Mouse (Mus musculus): ENCODE measurements at regions not wholly inside any gene's neighbourhood (a gene's known extent, or its start where the extent isn't known, plus 50 kb on each side); places are given as distances from the start of the nearest gene placed in this dataset.
A peak's percentile ranks its signal among the peaks of the same experiment; 100 is the strongest.

DNA sequence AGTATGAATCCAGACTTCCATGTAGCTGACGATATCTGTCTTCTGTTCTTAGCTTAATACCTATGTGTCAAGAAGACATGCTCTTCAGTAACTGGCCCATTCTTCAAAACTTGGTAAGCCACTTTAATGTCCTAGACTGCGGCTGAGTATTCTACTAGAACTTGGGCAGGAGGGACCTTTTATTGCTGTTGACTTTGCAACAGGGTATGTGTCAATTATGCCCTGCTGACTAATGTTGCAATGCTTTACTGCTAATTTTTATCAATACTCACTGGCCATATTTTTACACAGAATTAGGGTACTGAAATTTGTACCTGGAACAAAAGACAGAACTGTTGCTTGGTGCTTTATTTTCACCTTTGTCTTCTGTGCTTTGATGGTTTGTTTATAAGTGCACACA, 746.9 kb downstream of the Ppargc1a start:
- Histone ChIP-seq H3K4me1 (replicated peaks; ENCODE audit: control insufficient read depth, insufficient read depth, low read length) (no peaks in the 10 kb centered on the region), H3K27ac (ENCODE audit: low read depth, low read length) (no peak overlapping the region), H3K9ac (ENCODE audit: low read depth, low read length) (no peak overlapping the region), H3K9me3 (ENCODE audit: control insufficient read depth, low read length) (no peaks in the 10 kb centered on the region), H3K4me3 (ENCODE audit: low read depth, low read length) (no peak overlapping the region), H3K27me3 (ENCODE audit: control insufficient read depth, insufficient read depth, low read length) (no peaks in the 10 kb centered on the region), H3K36me3 (ENCODE audit: control insufficient read depth, insufficient read depth, low read length) (no peaks in the 10 kb centered on the region), H3K4me2 (replicated peaks; ENCODE audit: low read depth, low read length) (no peak overlapping the region)
- ATAC-seq (ENCODE audit: low FRiP score) (no peak), DNase-seq (ENCODE audit: low spot score) (no peak)
- WGBS, result 93% methylated on average over 2 of the region's 2 CpGs

DNA sequence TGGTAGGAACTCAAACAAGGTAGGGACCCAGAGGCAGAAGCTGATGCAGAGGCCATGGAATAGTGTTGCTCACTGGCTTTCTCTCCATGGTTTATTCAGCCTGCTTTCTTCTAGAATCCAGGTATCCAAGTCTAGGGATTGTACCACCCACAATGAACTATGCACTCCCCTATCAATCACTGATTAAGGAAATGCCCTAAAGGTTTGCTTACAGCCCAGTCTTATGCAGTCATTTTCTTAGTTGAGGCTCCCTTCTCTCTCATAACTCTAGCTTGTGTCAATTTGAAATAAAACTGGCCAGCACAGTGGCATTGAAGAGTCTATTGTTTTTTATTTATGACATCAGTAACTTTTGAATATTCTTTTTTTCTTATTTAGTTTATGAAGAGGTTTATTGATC, 747.6 kb downstream of the Ppargc1a start:
- Histone ChIP-seq H3K4me3 (ENCODE audit: low read depth, low read length) (no peak overlapping the region), H3K9me3 (ENCODE audit: control insufficient read depth, low read length) (no peaks in the 10 kb centered on the region), H3K27ac (ENCODE audit: low read depth, low read length) (no peak overlapping the region), H3K9ac (ENCODE audit: low read depth, low read length) (no peak overlapping the region), H3K27me3 (ENCODE audit: control insufficient read depth, insufficient read depth, low read length) (no peaks in the 10 kb centered on the region), H3K4me1 (replicated peaks; ENCODE audit: control insufficient read depth, insufficient read depth, low read length) (no peaks in the 10 kb centered on the region), H3K4me2 (replicated peaks; ENCODE audit: low read depth, low read length) (no peak overlapping the region), H3K36me3 (ENCODE audit: control insufficient read depth, insufficient read depth, low read length) (no peaks in the 10 kb centered on the region)
- DNase-seq (ENCODE audit: low spot score) (no peak), ATAC-seq (ENCODE audit: low FRiP score) (no peak)

DNA sequence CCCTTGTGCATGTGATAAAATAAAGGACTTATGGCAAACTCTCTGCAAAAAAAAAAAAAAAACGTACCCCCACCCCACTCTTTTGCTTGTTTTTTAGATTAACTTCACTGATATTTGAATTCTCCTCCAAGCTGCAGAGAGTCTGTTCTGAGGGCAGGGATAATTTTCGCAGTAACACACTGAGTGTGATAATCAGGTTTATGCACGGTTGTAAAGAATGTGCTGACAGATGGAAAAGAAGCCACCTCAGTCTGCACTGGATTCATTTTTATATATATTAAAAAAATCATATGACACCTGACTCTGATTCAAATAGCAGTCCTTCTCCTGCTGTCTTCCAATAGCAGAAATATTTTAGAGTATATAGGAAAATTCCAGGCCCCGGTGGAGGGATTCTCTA, 736.5 kb upstream of the Adgra3 start:
- H3K9ac ChIP-seq (ENCODE audit: low read depth, low read length), result no peak overlapping the region
- no peaks in the 10 kb centered on the region for H3K36me3 ChIP-seq (ENCODE audit: control insufficient read depth, insufficient read depth, low read length)
- no peaks in the 10 kb centered on the region for H3K27me3 ChIP-seq (ENCODE audit: control insufficient read depth, insufficient read depth, low read length)
- no peaks in the 10 kb centered on the region for H3K4me1 ChIP-seq (replicated peaks; ENCODE audit: control insufficient read depth, insufficient read depth, low read length)
- ATAC-seq (ENCODE audit: low FRiP score) (no peak), DNase-seq (ENCODE audit: low spot score) (no peak)
- 72% methylated on average over 4 of the region's 4 CpGs for WGBS
- H3K4me3 ChIP-seq (ENCODE audit: low read depth, low read length), result no peak overlapping the region
- H3K4me2 ChIP-seq (replicated peaks; ENCODE audit: low read depth, low read length), result no peak overlapping the region
- H3K9me3 ChIP-seq (ENCODE audit: control insufficient read depth, low read length), result no peaks in the 10 kb centered on the region
- H3K27ac ChIP-seq (ENCODE audit: low read depth, low read length), result no peak overlapping the region

DNA sequence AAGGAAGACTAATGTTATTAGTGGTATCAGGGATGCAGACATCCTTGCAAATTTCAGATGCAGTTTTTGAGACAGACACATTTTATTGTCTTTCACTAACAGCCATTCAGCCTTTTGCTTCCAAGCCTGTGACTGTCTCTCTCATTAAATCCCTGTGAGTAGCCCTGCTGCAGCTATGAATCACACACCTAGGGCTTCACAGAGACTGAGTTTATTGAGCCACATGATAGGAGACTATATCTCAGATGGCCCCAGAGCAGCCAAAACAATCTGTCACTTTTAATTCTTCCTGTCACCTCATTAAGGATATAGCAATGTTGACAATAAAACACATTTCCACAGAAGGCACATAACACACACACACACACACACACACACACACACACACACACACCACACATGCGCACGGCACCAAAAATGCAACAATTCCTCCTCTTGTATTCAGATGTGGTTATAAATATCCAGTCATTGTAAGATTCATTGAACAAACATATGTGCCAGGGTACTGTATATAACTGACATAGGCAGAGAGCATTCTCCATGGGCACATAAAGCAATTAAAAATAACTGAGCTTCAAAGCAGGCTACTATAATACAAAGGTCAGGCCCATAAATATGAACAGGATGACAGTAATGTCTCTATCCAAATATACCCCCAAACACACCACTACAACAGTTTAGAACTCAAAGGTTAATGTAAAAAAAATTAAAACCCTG, 735.8 kb upstream of the Adgra3 start:
- no peaks in the 10 kb centered on the region for H3K4me1 ChIP-seq (replicated peaks; ENCODE audit: control insufficient read depth, insufficient read depth, low read length)
- H3K4me2 ChIP-seq (replicated peaks; ENCODE audit: low read depth, low read length), result no peak overlapping the region
- H3K27ac ChIP-seq (ENCODE audit: low read depth, low read length), result no peak overlapping the region
- H3K9me3 ChIP-seq (ENCODE audit: control insufficient read depth, low read length), result no peaks in the 10 kb centered on the region
- DNase-seq (ENCODE audit: low spot score), result no peak
- no peak overlapping the region for H3K4me3 ChIP-seq (ENCODE audit: low read depth, low read length)
- no peaks in the 10 kb centered on the region for H3K27me3 ChIP-seq (ENCODE audit: control insufficient read depth, insufficient read depth, low read length)
- H3K36me3 ChIP-seq (ENCODE audit: control insufficient read depth, insufficient read depth, low read length), result no peaks in the 10 kb centered on the region
- peak; percentile 49; the same call in 1 of the 2 replicates for ATAC-seq (ENCODE audit: low FRiP score)
- no peak overlapping the region for H3K9ac ChIP-seq (ENCODE audit: low read depth, low read length)
- WGBS, result 97% methylated on average over 2 of the region's 2 CpGs

DNA sequence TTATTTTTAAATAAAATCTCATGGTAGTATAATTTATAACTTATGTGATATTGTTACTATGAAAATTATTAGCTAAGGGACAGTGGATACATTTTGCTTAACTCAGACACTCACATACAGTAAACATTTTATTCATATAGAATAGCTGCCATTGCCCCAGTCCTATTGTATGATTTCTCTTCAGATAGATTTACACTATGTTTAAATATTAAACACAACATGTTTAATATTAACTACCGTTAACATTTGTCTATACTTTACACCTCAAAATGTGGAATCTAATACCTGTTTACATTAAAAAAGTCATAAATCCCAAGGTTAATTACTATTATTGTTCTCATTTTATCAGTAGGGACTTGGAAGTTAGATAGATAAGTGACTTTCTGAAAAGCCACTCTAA, 734.8 kb upstream of the Adgra3 start:
- Histone ChIP-seq H3K4me3 (ENCODE audit: low read depth, low read length) (no peak overlapping the region), H3K9me3 (ENCODE audit: control insufficient read depth, low read length) (no peaks in the 10 kb centered on the region), H3K4me2 (replicated peaks; ENCODE audit: low read depth, low read length) (no peak overlapping the region), H3K27me3 (ENCODE audit: control insufficient read depth, insufficient read depth, low read length) (no peaks in the 10 kb centered on the region), H3K27ac (ENCODE audit: low read depth, low read length) (no peak overlapping the region), H3K4me1 (replicated peaks; ENCODE audit: control insufficient read depth, insufficient read depth, low read length) (no peaks in the 10 kb centered on the region), H3K36me3 (ENCODE audit: control insufficient read depth, insufficient read depth, low read length) (no peaks in the 10 kb centered on the region), H3K9ac (ENCODE audit: low read depth, low read length) (no peak overlapping the region)
- ATAC-seq (ENCODE audit: low FRiP score) (no peak), DNase-seq (ENCODE audit: low spot score) (no peak)
- 95% methylated on average over 1 of the region's 1 CpGs for WGBS

DNA sequence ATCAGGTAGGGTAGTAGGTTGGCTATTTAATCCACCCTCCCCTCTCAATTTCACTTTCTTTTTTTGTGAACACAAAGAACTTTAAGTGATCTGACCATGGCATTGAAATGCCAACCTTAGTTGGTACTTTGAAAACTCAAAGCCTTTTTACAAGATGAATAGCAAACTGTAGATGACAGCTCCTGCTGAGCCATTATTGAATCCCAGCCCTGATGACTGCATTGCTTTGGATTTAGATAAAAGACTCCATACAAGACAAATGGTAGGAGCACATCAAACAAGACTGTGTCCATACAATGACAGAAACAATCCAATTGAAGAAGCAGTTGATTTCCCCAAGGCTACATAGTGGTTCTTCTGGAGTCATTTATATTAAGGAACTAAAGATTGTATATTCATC, 726.5 kb upstream of the Adgra3 start:
- H3K27me3 ChIP-seq (ENCODE audit: control insufficient read depth, insufficient read depth, low read length), result no peaks in the 10 kb centered on the region
- H3K4me3 ChIP-seq (ENCODE audit: low read depth, low read length), result no peak overlapping the region
- DNase-seq (ENCODE audit: low spot score) (peak; percentile 27), ATAC-seq (ENCODE audit: low FRiP score) (no peak)
- no peak overlapping the region for H3K4me2 ChIP-seq (replicated peaks; ENCODE audit: low read depth, low read length)
- no peaks in the 10 kb centered on the region for H3K36me3 ChIP-seq (ENCODE audit: control insufficient read depth, insufficient read depth, low read length)
- H3K4me1 ChIP-seq (replicated peaks; ENCODE audit: control insufficient read depth, insufficient read depth, low read length), result no peaks in the 10 kb centered on the region
- no peak overlapping the region for H3K9ac ChIP-seq (ENCODE audit: low read depth, low read length)
- no peak overlapping the region for H3K27ac ChIP-seq (ENCODE audit: low read depth, low read length)
- H3K9me3 ChIP-seq (ENCODE audit: control insufficient read depth, low read length), result no peaks in the 10 kb centered on the region

DNA sequence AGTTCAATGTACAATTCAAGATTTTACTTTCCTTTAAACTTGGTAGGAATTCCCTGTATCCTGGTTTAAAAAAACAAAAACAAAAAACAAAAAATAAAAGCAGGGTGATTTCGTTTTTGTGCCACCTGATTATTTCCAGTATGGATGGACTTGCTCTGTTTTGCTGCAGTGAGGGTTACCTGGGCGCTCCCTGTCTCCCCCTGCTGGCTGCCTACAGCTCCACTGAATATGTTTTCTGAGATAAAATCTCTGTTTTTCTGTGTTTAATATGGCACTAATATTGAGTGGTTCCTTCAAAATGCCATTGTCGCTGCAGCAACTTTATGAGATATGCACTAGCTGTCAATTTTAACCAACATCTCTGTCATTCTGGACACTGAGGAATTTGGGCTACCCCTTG, 720.3 kb upstream of the Adgra3 start:
- ATAC-seq (ENCODE audit: low FRiP score), result no peak
- Histone ChIP-seq H3K9ac (ENCODE audit: low read depth, low read length) (no peak overlapping the region), H3K36me3 (ENCODE audit: control insufficient read depth, insufficient read depth, low read length) (no peaks in the 10 kb centered on the region), H3K4me1 (replicated peaks; ENCODE audit: control insufficient read depth, insufficient read depth, low read length) (no peaks in the 10 kb centered on the region), H3K4me2 (replicated peaks; ENCODE audit: low read depth, low read length) (no peak overlapping the region), H3K4me3 (ENCODE audit: low read depth, low read length) (no peak overlapping the region), H3K9me3 (ENCODE audit: control insufficient read depth, low read length) (no peaks in the 10 kb centered on the region), H3K27ac (ENCODE audit: low read depth, low read length) (no peak overlapping the region), H3K27me3 (ENCODE audit: control insufficient read depth, insufficient read depth, low read length) (no peaks in the 10 kb centered on the region)
- WGBS, result 48% methylated on average over 3 of the region's 3 CpGs
- peak; percentile 16 for DNase-seq (ENCODE audit: low spot score)

DNA sequence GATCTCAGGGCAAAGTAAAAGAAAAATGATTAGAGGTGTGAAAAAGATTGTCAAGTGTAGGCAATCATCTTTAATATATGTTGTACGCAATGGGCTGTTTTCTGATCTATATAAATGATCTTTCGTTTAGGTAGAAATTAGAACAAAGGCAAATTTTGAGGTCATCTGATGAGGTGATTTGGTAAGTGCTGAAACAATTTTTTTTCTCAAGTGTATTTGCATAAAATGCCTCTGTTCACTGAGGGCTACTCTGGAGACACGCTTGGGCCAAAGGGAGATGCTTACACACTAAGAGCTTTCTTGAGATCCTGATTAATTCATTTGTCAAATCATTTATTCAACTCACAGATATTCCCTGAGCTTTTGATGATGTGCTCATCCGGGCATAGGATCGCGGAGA, 719.4 kb upstream of the Adgra3 start:
- Histone ChIP-seq H3K4me2 (replicated peaks; ENCODE audit: low read depth, low read length) (no peak overlapping the region), H3K4me1 (replicated peaks; ENCODE audit: control insufficient read depth, insufficient read depth, low read length) (no peaks in the 10 kb centered on the region), H3K36me3 (ENCODE audit: control insufficient read depth, insufficient read depth, low read length) (no peaks in the 10 kb centered on the region), H3K9me3 (ENCODE audit: control insufficient read depth, low read length) (no peaks in the 10 kb centered on the region), H3K4me3 (ENCODE audit: low read depth, low read length) (no peak overlapping the region), H3K9ac (ENCODE audit: low read depth, low read length) (no peak overlapping the region), H3K27me3 (ENCODE audit: control insufficient read depth, insufficient read depth, low read length) (no peaks in the 10 kb centered on the region), H3K27ac (ENCODE audit: low read depth, low read length) (no peak overlapping the region)
- 92% methylated on average over 6 of the region's 6 CpGs for WGBS
- DNase-seq (ENCODE audit: low spot score), result no peak
- no peak for ATAC-seq (ENCODE audit: low FRiP score)

DNA sequence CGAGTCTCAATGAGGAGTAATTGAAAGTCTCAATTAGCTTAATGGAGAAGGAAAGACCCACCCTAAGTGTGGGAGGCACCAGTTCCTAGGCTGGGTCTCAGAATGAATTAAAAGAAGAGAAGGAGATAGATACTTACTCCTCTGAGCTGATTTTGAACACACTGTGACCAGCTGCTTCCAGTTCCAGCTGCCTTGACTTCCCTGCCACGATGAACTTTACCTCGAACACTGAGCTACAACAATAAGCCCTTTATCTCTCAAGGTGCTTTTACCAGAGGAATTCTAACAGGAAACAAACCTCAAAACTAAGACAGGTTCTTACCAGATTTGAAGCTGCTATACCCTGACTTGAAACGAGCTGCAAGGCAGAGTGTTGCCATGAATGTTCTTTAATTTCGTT, 703.5 kb upstream of the Adgra3 start:
- DNase-seq (ENCODE audit: low spot score), result no peak
- Histone ChIP-seq H3K9ac (ENCODE audit: low read depth, low read length) (no peak overlapping the region), H3K9me3 (ENCODE audit: control insufficient read depth, low read length) (no peaks in the 10 kb centered on the region), H3K4me2 (replicated peaks; ENCODE audit: low read depth, low read length) (no peak overlapping the region), H3K4me3 (ENCODE audit: low read depth, low read length) (no peak overlapping the region), H3K4me1 (replicated peaks; ENCODE audit: control insufficient read depth, insufficient read depth, low read length) (no peaks in the 10 kb centered on the region), H3K27ac (ENCODE audit: low read depth, low read length) (no peak overlapping the region), H3K27me3 (ENCODE audit: control insufficient read depth, insufficient read depth, low read length) (no peaks in the 10 kb centered on the region), H3K36me3 (ENCODE audit: control insufficient read depth, insufficient read depth, low read length) (no peaks in the 10 kb centered on the region)
- no peak for ATAC-seq (ENCODE audit: low FRiP score)
- 88% methylated on average over 5 of the region's 5 CpGs for WGBS
